Mouse (Mus musculus) C2C12 (cell line): ENCODE measurements around the gene Zdhhc22.

Experiments
- CTCF ChIP-seq: IDR thresholded peaks from one replicate; pipeline ENCODE4 v1.5.1; 2011; ENCODE audit not compliant: control insufficient read depth, insufficient read depth, insufficient read length
- FOSL1 ChIP-seq: IDR thresholded peaks from one replicate; pipeline ENCODE4 v1.8.0; 2011; ENCODE audit warnings: mild to moderate bottlenecking, low read length; ENCODE audit not compliant: poor library complexity, insufficient read depth, severe bottlenecking
- MYOD1 ChIP-seq: IDR thresholded peaks from one replicate; pipeline ENCODE4 v1.6.1; 2011; ENCODE audit warnings: low read depth; ENCODE audit not compliant: control insufficient read depth, insufficient read length
- MYOG ChIP-seq: IDR thresholded peaks from one replicate; pipeline ENCODE4 v1.6.1; 2011; ENCODE audit not compliant: control insufficient read depth, insufficient read length; ENCODE audit errors: extremely low read depth

GRCm38 (mm10) chr12:86943421-86943820 lies 46.8 kb downstream of the Zdhhc22 start:
- TF ChIP-seq FOSL1 (no peak), CTCF (no peak), MYOD1 (no peak), MYOG (no peak)
